Mouse (Mus musculus): ENCODE measurements around the gene Tbcb. TPM values are rescaled to one million over a fixed set of nuclear protein-coding genes. Genes with fewer than 3 reads are reported as not detected.
"Not testable (repeated sequence)": the region's sequence is repeated elsewhere in the genome, so short reads cannot be mapped to it uniquely, and the experiment has no call there.

Gene Tbcb
- polyA plus RNA-seq (2017; shearing (Covaris generic)) = 100 to 1,000 TPM in 1 of 2 experiments, 10 to 100 TPM in 1; 96.7 to 104 TPM

DNA sequence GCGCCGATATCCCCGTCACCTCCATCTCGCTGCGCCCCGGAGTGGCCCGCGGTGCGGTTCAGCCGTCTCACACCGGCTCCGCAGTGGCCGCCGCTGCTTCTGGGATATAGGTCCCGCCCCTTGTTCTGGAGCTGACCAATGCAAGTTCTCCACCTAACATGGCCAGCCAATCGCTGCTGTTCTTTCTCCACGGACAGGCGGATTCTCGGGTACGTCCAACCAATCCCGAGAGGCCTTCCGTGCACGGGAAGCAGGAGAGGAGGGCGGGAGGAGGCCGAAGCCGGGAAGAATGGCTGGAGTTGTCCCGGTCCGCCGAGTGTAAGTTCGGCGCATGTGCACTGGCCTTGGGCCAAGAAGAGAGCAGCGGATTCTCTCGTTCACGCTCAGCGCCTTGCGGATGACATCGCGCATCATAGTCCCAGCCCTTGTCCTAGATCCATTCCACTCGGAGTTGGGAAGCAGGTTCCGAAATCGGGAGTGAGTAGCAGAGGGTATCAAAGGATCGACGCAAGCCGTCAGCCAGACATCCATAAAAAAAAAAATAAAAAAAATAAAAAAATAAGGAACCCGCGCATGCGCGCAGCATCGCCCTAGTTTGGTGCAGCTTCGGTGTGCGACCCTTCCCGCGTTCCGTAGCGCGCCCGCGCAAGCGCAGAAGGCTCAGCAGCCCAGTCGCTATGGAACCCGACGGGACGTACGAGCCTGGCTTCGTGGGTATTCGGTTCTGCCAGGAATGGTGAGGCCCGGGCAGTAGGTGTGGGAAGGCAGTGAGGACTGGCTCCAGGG is at the start of gene Tbcb, which contains the start of gene Polr2i:
Gene Tbcb, minus strand, starts transcription at position 604 of the 786 bp plus-strand sequence.
Gene Polr2i, plus strand, starts transcription at position 280 of the 786 bp plus-strand sequence.
- ATAC-seq = peak; percentile 96

DNA sequence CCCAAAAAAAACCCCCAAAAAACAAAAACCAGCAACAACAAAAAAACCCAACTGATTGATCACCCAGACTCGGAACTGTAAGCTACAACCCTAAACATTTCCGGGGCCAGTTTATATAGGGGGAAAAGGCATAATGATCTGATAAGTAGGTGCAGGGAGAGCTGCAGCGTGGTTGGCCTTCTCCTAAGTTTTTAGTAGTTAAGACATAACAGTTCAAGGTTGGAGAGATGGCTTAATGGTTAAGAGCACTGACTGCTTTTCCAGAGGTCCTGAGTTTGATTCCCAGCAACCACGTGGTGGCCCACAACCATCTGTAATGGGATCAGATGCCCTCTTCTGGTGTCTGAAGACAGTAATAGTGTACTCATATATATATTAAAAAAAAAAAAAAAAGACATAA is 49.5 kb upstream of the Tbcb start:
- no peak for ATAC-seq

DNA sequence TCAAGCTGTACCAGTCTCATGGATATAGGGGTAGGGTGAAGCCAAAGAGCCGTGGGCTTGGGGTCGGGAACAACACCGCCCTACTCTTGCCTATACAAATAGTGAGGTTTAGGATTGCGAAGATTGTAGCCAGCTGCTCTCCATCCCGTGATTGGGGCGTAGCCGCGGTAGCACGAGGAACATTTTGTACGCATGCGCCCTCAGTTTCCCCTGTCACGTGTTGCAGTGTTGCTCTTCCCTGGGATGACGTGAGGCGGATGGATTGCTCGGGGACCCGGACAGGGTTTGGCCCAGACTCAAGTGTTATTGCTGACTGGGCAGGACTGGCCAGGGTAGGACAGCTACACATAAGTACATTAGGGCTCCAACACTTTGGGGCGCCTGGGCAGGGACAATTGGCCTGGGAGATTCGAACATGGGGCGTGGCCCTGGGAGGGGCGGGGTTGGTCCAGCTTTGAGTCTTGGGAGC is 48.6 kb upstream of the Tbcb start:
- peak; percentile 66 for ATAC-seq

DNA sequence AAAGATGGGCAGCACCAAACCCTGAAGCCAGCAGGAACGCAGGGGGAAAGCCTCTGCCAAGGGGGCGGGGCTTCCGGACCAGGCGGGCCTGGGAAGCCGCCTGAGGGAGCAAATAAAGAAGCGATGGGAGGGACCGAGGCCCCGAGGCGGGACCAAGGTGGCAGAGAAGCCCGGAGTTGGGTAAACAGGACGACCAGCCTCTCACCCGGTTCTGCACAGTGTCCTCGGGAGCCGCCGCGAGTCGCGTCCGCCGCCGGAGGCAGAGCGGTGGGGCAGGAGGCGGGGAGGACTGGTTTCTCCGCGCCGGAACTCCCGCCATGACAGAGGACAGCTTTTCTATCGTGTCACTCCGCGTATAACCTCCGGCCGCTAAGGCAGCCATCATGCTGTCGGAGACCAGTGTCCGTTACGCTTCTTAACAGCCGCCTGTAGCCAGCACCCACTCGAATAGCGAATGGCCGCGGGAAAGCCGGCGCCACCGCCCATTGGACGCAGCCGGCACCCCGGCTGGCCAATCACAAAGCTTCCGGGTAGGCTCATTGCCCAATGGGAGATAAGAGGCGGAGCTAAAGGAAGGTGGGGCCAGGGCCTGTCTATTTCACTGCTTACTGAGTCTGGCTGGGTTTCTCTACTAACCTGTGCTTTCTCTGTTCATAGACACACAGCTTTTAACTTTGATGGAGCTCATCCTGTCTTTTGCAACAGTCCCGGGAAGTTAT is 48.0 kb upstream of the Tbcb start, which contains the start of the genes Thap8 and Wdr62:
Gene Thap8, plus strand, starts transcription at position 144 of the 719 bp plus-strand sequence.
Gene Wdr62, minus strand, starts transcription at position 469 of the 719 bp plus-strand sequence.
- peak; percentile 97 for ATAC-seq

DNA sequence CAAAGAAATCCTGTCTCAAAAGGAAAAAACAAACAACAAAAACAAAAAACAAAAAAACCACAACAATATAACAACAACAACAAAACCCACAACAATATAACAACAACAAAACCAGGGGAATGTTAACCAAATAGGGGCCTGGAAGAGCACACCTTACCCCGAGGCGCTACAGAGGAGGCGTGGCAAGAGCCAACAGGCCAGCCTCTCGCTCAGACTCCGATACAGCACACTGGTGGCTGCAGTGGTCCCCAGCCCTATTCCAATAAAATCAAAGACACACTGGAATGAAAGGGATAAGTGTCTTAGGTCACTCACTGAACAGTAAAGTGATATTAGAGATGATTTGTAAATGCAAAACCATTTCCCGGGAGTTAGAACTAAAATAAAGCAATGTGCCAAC is 47.5 kb upstream of the Tbcb start:
- no peak for ATAC-seq

DNA sequence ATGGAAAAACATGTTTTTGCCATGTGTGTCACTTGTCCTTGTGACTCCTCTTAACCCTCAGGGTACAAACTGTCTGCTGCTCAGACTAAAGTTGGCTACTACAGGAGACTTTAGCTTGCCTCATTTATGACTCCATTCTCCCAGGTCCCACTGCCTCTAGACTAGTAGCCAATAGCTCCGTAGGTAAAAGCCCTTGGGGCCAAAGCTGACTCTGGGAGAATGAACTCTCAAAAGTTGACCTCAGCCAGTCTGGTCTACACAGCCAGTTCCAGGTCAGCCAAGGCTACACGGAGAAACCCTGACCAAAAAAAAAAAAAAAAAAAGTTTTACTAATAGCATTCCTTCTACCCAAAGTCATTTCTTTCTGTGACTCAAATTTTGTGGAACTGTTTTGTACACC is 46.8 kb upstream of the Tbcb start:
- no peak for ATAC-seq

DNA sequence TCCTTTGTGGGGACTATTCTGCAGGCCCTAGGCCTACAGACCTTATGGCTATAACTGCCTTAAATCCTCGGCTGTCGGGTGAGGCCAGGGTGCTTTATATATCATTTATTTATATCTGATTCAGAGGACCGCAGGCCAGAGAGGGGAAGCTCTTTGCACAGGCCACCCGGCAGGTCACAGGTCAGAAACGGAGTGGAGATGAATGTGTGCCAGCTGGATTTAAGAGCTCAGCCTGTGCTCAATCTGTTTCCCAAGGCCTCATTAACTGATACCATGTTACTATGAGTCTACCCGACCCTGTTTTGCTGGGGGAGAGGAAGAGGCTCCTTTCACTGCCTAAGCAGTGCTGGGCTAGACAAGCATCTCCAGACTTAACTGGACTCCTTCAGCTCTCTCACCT is 42.3 kb upstream of the Tbcb start:
- no peak for ATAC-seq

DNA sequence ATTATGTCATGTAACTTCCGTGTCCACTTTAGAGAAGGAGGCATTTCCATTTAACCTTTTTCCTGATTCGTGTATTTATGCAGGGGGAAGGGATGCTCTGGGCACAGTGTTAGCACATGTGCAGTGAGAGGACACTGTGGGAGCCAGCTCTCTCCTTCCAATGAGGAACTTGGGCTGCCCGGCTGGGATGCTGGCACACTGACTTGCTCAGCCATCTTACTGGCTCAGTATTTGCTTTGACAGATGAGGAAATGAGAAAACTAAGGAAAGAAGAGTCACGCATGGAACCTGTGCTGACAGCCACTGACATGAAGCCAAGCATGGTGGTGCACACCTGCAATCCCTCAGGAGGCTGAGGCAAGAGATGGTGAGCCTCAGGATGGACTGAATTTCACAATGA is 37.6 kb upstream of the Tbcb start:
- ATAC-seq = no peak

DNA sequence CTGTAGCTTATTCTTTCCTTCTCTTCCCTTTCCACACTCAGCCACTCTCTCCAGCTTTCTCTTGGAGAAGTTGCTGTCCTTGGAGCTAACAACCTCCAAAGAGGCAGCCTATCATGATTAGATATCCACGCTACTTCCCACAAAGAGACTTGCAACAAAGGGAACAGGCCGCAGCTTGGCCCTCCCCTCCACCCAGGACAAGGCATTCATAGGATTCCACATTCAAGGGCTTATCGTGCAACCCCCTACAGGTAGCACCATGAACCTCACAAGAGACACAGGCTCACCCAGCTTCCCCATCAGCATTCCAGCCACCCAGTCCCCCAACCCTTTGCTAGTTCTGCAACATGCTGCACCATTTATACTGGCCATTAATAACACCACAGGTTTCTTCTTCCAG is 34.7 kb upstream of the Tbcb start:
- no peak for ATAC-seq

DNA sequence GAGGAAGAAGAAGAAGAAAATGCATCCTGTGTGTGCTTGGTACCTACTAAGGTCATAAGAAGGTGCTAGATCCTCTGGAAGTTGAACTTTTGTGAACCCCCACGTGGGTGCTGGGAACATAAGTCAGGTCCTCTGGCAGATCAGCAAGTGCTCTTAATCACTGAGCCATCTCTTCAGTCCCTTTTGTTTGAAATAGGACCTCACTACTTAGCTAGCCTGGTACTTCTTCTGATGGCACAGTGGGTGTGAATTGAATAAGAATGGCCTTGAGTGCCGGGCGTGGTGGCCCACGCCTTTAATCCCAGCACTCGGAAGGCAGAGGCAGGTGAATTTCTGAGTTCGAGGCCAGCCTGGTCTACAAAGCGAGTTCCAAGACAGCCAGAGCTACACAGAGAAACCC is 33.9 kb upstream of the Tbcb start:
- no peak for ATAC-seq

DNA sequence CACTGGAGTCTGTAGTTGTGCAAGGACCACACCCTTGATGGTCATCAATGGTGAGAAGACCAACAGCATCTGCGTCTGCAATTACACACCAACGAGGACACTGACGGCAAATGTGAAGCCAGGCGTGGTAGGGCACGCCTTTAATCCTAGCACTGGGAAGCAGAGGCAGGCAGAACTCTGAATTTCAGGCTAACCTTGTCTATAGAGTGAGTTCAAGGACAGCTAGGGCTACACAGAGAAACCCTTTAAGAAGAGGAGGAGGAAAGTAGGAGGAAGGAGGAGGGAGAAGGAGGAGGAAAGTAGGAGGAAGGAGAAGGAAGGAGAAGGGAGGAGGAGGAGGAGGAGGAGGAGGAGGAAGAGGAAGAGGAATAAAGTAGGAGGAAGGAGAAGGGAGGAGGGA is 33.5 kb upstream of the Tbcb start:
- ATAC-seq = no peak

DNA sequence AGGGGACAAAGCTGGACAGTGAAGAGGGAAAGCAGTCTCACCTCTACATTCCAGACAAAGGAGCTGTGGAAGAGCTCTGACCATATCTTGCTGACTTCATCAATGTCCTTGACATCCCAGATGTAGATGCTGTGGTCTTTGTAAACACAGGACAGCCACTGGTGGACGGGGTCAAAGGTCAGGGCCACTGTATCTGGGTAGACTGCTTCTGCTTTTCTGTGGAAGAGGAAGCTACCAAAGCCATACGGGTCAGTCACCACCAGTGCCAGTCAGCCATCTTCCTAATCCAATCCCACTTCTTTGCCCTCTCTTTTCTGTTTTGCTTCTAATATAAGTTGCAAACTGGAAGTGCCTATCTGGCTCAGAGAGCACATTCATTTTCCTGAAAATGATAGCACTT is 33.0 kb upstream of the Tbcb start:
- ATAC-seq = no peak

DNA sequence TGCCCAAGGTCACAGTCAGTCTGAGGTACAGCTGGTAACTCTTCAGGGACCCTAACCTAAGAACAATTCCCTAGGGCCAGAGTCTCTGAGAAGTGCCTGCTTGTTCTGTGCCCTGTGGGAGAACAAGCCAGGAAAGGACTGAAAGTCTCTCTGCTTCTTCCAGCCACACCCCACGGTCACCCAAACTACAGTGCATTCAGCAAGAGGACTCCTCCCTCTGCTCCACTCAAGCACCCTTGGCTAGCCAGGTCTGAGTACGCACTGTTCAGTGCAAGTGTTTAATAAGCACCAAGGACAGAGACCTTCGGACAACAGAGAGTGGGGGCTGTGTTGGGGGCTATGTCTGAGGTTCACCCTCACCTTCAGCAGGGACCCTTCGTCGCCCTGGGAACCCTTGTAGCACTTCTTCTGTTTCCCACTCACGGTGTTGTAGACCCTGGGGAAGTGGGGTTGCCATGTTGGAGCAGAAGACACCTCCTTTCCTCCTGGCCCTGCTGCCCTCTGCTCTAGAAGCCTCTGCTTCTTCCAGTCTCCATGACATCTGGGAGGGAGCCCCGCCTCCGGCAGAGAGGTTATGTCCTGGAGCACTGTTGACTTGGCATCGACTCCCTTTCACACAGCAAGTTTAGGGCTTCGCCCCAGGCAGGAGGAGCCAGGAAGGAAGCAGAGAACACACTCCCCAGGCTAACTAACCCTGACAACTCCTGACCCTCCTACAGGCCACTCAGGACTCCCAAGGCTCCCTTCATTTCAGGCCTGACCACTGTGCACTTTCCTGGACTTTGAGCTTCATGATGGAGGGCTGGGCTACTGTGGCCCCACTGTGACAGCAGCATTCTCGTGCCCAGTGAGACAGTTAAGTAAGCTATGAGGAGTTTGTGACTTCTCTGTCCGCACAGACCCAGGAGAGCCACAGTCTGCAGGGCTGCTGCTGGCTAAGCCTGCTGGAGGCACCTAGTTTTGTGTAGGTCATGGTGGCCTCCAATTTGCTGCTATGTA is 20.2 kb upstream of the Tbcb start:
- no peak for ATAC-seq

DNA sequence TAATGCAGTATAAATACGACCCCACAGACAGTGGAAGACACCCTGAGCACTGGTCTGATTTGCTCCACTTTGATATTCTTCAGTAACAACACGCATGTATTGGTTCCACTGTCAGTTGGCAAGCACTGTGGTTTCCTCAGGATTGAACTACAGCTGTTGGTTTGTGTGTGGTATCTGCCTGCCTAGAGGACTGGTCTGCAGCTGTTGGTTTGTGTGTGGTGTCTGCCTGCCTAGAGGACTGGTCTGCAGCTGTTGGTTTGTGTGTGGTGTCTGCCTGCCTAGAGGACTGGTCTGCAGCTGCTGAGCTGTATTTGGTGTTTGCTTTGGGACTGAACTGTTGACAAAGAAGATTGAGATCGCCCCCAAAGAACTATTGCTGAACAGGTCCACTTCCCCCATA is 5.3 kb upstream of the Tbcb start:
- ATAC-seq = not testable (repeated sequence)

DNA sequence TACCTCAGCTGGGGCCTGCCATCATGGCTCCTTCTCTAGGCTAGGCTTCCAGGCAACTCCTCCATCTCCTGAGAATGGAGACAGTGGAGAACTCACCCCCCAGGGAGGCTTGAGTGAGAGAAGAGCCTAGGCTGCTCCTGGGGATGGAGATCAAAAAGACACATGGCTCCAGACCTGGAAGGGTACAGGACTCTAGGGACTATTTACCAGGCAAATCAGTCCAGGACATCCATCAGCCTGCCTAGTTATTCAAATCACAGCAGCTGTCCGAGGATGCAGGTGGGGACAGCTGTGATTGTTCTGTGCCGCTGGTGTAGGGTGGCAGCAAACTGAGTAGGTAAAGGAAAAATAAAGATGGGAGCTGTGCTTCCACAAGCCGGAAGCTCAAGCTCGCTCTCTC is 3.6 kb upstream of the Tbcb start, which contains the start of gene Ovol3:
Gene Ovol3, minus strand, starts transcription at position 101 of the 400 bp plus-strand sequence.
- ATAC-seq = no peak

DNA sequence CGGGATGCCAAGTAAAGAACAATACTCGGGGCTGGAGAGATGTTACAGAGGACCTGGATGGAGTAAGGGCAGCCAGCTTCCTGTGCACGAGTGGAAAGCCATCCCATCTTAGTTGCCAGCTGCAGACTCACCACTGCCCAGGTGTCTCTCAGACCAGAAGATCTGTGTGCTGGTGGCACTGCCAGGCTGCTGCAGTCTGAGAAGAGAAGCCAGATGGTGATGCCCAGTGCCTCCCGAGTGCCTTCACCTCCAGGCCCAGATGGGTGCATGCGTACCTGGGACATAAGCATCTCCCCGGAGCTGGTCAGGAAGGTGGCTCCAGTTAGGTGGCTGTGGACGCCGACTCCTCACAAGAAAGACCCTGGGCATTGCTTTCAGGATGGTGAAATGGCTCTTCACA is 3.0 kb upstream of the Tbcb start:
- ATAC-seq = no peak

DNA sequence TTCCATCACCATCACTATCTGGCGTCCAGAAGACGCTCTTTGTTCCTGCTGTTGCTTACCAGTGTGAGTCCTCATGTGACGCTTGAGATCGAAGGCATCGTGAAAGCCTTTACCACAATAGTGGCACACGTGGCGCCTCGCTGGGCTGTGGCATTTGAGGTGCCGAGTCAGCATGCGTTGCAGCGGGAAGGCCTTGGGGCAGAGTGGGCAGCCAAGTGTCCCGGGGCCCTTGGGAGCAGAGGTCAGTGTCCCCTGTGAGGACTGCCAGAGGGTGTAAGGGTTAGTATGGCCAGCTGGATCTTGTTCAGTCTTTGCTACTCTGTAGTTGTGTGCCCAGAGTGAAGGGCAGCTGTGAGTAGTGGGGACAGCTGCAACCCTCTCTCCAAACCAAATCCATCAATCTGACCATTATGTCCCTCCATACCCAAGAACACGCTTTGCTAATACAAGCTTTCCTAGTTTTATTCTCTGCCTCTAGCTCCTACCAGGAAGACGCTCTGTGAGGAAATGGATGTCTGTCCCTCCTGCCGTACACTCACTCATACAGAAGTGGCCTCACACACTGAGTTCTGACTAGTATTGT is 2.3 kb upstream of the Tbcb start:
- ATAC-seq = no peak

DNA sequence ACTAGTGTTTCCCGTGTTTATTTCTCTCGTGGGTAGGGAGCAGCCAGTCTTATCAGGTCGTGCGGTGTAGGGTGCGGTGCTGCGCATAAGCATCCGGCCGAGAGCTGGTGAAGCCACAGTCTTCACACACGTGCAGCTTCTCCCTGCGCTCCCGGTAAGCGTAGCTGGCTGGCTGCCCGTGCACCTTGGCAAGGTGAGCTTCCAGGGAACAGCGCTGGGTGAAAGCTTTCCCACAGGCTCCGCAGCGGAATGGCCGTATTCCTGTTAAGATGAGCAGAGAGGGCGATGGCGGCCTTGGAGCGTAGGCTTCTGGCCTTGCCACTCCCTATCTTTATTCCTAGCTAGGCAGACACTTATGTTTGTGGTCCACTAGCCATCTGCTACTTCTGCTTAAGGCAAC is 1.3 kb upstream of the Tbcb start:
- no peak for ATAC-seq

DNA sequence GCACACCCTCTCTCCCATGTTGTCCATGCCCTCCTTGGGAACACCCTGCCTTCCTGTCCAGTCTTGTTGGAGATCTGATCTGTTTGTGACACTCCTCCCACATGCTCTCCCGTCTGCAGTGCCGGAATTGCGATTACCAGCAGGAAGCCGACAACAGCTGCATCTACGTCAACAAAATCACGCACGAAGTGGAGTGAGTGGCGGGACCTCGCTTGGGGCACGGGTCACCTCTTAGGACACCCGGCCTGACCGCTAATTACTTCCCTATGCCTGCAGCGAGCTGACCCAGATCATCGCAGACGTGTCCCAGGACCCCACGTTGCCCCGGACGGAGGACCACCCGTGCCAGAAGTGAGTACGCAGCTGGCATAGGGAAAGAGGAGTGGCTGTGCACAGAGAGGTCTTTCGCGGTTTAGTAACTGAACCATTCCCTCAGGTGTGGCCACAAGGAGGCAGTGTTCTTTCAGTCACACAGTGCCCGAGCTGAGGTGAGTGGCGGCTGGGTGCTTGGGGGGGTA is 618 bp upstream of the Tbcb start:
- no peak for ATAC-seq

DNA sequence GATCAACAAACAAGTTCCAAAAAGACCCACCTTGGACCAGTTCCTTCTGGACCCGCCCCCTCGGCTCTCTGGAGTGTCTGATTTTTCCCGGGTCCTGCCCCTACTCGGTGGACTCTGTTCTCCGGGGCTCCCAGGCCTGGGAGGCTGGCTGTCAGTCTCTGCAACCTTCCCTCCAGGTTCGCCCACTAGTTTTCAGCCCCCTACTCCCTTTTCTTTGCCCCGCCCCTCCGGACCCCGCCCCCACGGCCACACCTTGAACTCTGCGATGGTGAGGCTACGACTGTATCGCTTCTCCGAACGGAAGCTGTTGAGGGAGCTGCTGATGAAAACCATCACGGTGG is 774 bp downstream of the Tbcb start:
- ATAC-seq = no peak

DNA sequence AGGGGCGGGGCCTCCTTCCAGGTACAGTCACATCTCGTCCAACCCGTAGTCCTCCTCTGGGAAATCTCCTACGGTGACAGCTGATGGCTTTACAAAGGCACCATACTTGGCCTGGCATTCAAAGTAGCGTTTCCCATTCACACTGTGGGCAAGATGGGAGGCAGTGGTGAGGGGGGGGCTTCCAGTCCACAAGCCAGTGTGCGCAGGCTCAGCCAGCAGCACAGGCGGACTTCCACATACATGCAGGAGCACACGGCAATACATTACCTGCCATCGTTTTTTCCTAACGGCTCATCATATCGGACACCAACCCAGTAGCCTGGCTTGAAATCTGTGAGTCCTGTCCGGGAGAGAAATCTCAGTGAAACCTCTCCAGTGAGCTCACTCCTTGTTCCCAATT is 7.9 kb downstream of the Tbcb start:
- ATAC-seq = no peak

DNA sequence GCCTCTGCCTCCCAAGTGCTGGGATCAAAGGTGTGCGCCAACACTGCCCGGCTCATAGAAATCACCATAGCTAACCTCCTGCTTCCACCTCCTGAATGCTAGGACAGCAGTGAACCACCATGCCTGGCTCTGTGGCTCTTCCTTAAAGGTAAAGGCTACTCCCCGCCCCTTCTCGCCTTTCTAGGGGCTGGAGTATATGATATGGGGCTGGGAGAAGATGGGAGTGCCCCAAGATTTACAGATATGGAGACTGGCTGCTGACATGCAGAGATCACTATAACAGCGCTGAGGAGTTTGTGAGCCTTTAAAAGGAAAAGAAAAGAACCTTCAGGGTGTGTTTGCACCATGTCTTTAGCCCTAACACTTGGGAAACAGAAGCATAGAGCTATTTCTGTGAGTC is 9.9 kb downstream of the Tbcb start:
- no peak for ATAC-seq
